Mouse (Mus musculus) MEL (cell line): ENCODE results near the gene Cspg5. TPM values are rescaled to one million over a fixed set of nuclear protein-coding genes. Genes with fewer than 3 reads are reported as not detected.

Experiments
- DNase-seq: peaks from one replicate; pipeline ENCODE4 v3.0.0; 2011; ENCODE audit warnings: low read depth, low spot score
- H3K27ac ChIP-seq: 2 replicates; pipeline ENCODE4 v1.5.1; 2012; ENCODE audit warnings: low read depth, mild to moderate bottlenecking, control low read depth, low read length, moderate library complexity; ENCODE audit not compliant: control insufficient read depth
- H3K27me3 ChIP-seq, 2 experiments: fragments of 150-350 bp in 1 of 2; sonication (generic) in 1 of 2; 2 replicates each; pipeline ENCODE4 v1.6.1; 2012; ENCODE audit warnings: low read length in 2 of 2, mild to moderate bottlenecking in 2 of 2, improper control_type of control experiment in 1 of 2, moderate library complexity in 1 of 2; ENCODE audit not compliant: insufficient read depth in 2 of 2, control insufficient read depth in 1 of 2
- H3K36me3 ChIP-seq, 2 experiments: 2 replicates each; pipeline ENCODE4 v1.6.1; 2012 to 2014; ENCODE audit warnings: low read length in 2 of 2, improper control_type of control experiment in 1 of 2, inconsistent platforms in 1 of 2, mild to moderate bottlenecking in 1 of 2; ENCODE audit not compliant: insufficient read depth in 2 of 2, control insufficient read depth in 1 of 2
- H3K4me1 ChIP-seq, 2 experiments: fragments of 150-350 bp in 1 of 2; sonication (generic) in 1 of 2; 2 replicates each; pipeline ENCODE4 v1.6.1; 2012; ENCODE audit warnings: low read length in 2 of 2, improper control_type of control experiment in 1 of 2, mild to moderate bottlenecking in 1 of 2; ENCODE audit not compliant: insufficient read depth in 2 of 2, control insufficient read depth in 1 of 2
- H3K4me3 ChIP-seq, 2 experiments: fragments of 150-350 bp in 1 of 2; sonication (generic) in 1 of 2; 2 replicates each; pipeline ENCODE4 v1.5.1; 2012; ENCODE audit warnings: low read depth in 2 of 2, low read length in 2 of 2, mild to moderate bottlenecking in 2 of 2, moderate library complexity in 2 of 2, control low read depth in 1 of 2, improper control_type of control experiment in 1 of 2; ENCODE audit not compliant: control insufficient read depth in 1 of 2, insufficient read depth in 1 of 2
- H3K79me2 ChIP-seq: 2 replicates; pipeline ENCODE4 v1.6.1; 2012; ENCODE audit warnings: mild to moderate bottlenecking, low read length, moderate library complexity; ENCODE audit not compliant: control insufficient read depth, poor library complexity, insufficient read depth
- H3K9ac ChIP-seq: 2 replicates; pipeline ENCODE4 v1.6.1; 2012; ENCODE audit warnings: low read depth, mild to moderate bottlenecking, control low read depth, low read length, moderate library complexity; ENCODE audit not compliant: control insufficient read depth, poor library complexity, severe bottlenecking
- H3K9me3 ChIP-seq: fragments of 150-350 bp; sonication (generic); replicated peaks from 2 replicates; pipeline ENCODE4 v1.6.1; 2012; ENCODE audit warnings: mild to moderate bottlenecking, low read length, improper control_type of control experiment, moderate library complexity; ENCODE audit not compliant: insufficient read depth
- CHD2 ChIP-seq: IDR thresholded peaks from 2 replicates; pipeline ENCODE4 v1.6.1; 2011; ENCODE audit warnings: low read length, improper control_type of control experiment
- CTCF ChIP-seq, 3 experiments: IDR thresholded peaks in 2 of 3; conservative IDR thresholded peaks in 1 of 3; 2 replicates each; pipeline ENCODE4 v1.5.1; 2011 to 2012; ENCODE audit warnings: low read length in 3 of 3, low read depth in 2 of 3, mild to moderate bottlenecking in 2 of 3, improper control_type of control experiment in 1 of 3, inconsistent platforms in 1 of 3, mixed read lengths in 1 of 3, moderate library complexity in 1 of 3; ENCODE audit not compliant: control insufficient read depth in 1 of 3, insufficient read depth in 1 of 3, poor library complexity in 1 of 3, severe bottlenecking in 1 of 3
- ETS1 ChIP-seq: IDR thresholded peaks from 2 replicates; pipeline ENCODE4 v1.6.1; 2012; ENCODE audit warnings: low read depth, mild to moderate bottlenecking, inconsistent platforms, low read length, improper control_type of control experiment, moderate library complexity
- GATA1 ChIP-seq: IDR thresholded peaks from 2 replicates; pipeline ENCODE4 v1.6.1; 2011; ENCODE audit warnings: low read depth, low read length, improper control_type of control experiment
- JUND ChIP-seq: IDR thresholded peaks from 2 replicates; pipeline ENCODE4 v1.6.1; 2011; ENCODE audit warnings: low read depth, mild to moderate bottlenecking, improper control_type of control experiment, low read length
- MAFK ChIP-seq: IDR thresholded peaks from 2 replicates; pipeline ENCODE4 v1.6.1; 2011; ENCODE audit warnings: low read depth, mild to moderate bottlenecking, low read length, improper control_type of control experiment, borderline replicate concordance
- MAZ ChIP-seq: IDR thresholded peaks from 2 replicates; pipeline ENCODE4 v1.6.1; 2012; ENCODE audit warnings: low read depth, mild to moderate bottlenecking, inconsistent platforms, low read length, improper control_type of control experiment
- MEF2A ChIP-seq: IDR thresholded peaks from 2 replicates; pipeline ENCODE4 v1.6.1; 2014; ENCODE audit warnings: low read depth, mild to moderate bottlenecking, inconsistent platforms, low read length, improper control_type of control experiment; ENCODE audit not compliant: poor library complexity, insufficient replicate concordance, severe bottlenecking; ENCODE audit errors: extremely low read depth
- MYB ChIP-seq: IDR thresholded peaks from 2 replicates; pipeline ENCODE4 v1.6.1; 2011; ENCODE audit warnings: mild to moderate bottlenecking, low read depth, low read length, improper control_type of control experiment
- MYC ChIP-seq: IDR thresholded peaks from 2 replicates; pipeline ENCODE4 v1.6.1; 2011; ENCODE audit warnings: low read depth, mild to moderate bottlenecking, low read length, improper control_type of control experiment, moderate library complexity
- NELFE ChIP-seq: IDR thresholded peaks from 2 replicates; pipeline ENCODE4 v1.6.1; 2011; ENCODE audit warnings: low read depth, low read length, improper control_type of control experiment
- POLR2A ChIP-seq, 2 experiments: IDR thresholded peaks; 2 replicates each; pipeline ENCODE4 v1.6.1; 2011 to 2012; ENCODE audit warnings: low read length in 2 of 2, mild to moderate bottlenecking in 2 of 2, control low read depth in 1 of 2, improper control_type of control experiment in 1 of 2, low read depth in 1 of 2, moderate library complexity in 1 of 2; ENCODE audit not compliant: control insufficient read depth in 1 of 2, insufficient read depth in 1 of 2, poor library complexity in 1 of 2
- POLR2AphosphoS2 ChIP-seq: IDR thresholded peaks from 2 replicates; pipeline ENCODE4 v1.6.1; 2011; ENCODE audit warnings: low read length, improper control_type of control experiment
- SIN3A ChIP-seq: IDR thresholded peaks from 2 replicates; pipeline ENCODE4 v1.6.1; 2012; ENCODE audit warnings: low read length, improper control_type of control experiment, inconsistent platforms
- SMC3 ChIP-seq: IDR thresholded peaks from 2 replicates; pipeline ENCODE4 v1.6.1; 2011; ENCODE audit warnings: low read depth, low read length, improper control_type of control experiment
- TCF12 ChIP-seq: IDR thresholded peaks from 2 replicates; pipeline ENCODE4 v1.6.1; 2014; ENCODE audit warnings: low read depth, mild to moderate bottlenecking, inconsistent platforms, low read length, improper control_type of control experiment, moderate library complexity
- USF1 ChIP-seq: IDR thresholded peaks from 2 replicates; pipeline ENCODE4 v1.6.1; 2014; ENCODE audit warnings: low read depth, mild to moderate bottlenecking, inconsistent platforms, low read length, improper control_type of control experiment, moderate library complexity
- USF2 ChIP-seq, 2 experiments: IDR thresholded peaks; 2 replicates each; pipeline ENCODE4 v1.6.1; 2011 to 2012; ENCODE audit warnings: improper control_type of control experiment in 2 of 2, low read length in 2 of 2, borderline replicate concordance in 1 of 2, inconsistent platforms in 1 of 2, low read depth in 1 of 2, mild to moderate bottlenecking in 1 of 2; ENCODE audit not compliant: insufficient read depth in 1 of 2
- ZC3H11A ChIP-seq: IDR thresholded peaks from 2 replicates; pipeline ENCODE4 v1.6.1; 2012; ENCODE audit warnings: low read depth, mild to moderate bottlenecking, inconsistent platforms, low read length, improper control_type of control experiment
- ZMIZ1 ChIP-seq: IDR thresholded peaks from 2 replicates; pipeline ENCODE4 v1.6.1; 2012; ENCODE audit warnings: low read depth, mild to moderate bottlenecking, inconsistent platforms, low read length, improper control_type of control experiment, moderate library complexity
- ZNF384 ChIP-seq: IDR thresholded peaks from 2 replicates; pipeline ENCODE4 v1.6.1; 2012; ENCODE audit warnings: low read depth, mild to moderate bottlenecking, inconsistent platforms, low read length, improper control_type of control experiment
- polyA plus RNA-seq, 2 experiments: library from polyadenylated mRNA; stranded (reverse) in 1 of 2; unstranded in 1 of 2; fragments of >175 nt in 1 of 2; fragments of >200 nt in 1 of 2; gene quantifications; 2 replicates each; pipeline versions ENCODE4 v1.2.1 to v1.2.4; 2012; ENCODE audit warnings: low replicate concordance in 2 of 2, low read depth in 1 of 2; ENCODE audit not compliant: insufficient read length in 2 of 2, insufficient read depth in 1 of 2, missing spikeins in 1 of 2
- total RNA-seq: library from RNA; depleted of rRNA; stranded (reverse); fragments of 300-350 nt; gene quantifications from 2 replicates; pipeline ENCODE4 v1.2.3, GENCODE M21; 2012

Gene Cspg5
- total and polyA plus RNA-seq, 3 experiments = 0.65 to 1.0 TPM; not detected in 1

DNA sequence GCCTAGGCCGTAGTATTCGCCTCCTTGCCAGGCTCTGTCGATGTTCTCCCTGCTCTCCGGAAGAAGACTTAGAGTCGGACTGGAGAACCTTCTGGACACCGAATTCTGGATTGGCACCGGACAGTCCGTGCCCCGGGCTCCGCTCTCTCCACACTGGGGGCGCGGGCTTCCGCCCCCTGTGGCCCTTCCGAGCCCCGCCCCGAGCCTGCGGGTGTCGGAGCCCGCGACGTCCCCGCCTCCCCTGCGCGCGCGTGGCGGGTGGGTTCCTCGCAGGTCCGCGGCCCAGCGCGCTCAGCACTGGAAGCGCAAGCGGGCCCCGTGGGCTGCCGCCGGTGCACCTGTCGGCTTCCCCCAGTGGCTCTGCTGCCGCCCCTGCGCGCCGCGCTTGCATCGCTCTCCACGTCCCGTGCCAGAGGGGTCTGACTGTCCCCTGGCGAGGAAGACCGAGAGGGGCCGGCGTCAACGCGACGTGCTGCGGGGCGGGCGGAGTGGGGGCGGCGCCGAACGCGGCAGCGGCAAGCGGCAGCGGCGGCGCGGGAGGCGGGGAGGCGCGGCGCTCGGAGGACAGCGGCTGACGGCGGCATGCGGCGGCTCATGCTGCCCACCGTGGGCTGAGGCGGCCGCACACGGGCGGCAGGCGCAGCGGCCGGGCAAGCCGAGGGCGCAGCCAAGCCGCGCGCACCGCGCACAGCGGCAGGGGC is 1.5 kb downstream of the Cspg5 start:
- Histone ChIP-seq H3K27ac (no peak overlapping the region), H3K9me3 (no peaks in the 10 kb centered on the region), H3K79me2 (no peaks in the 10 kb centered on the region), H3K27me3 (no peaks in the 10 kb centered on the region), H3K4me3 (peak overlapping the region in 1 of 2 experiments; percentile 34; a peak in 2 of 4 replicates), H3K9ac (no peak overlapping the region), H3K4me1 (no peaks in the 10 kb centered on the region), H3K36me3 (no peaks in the 10 kb centered on the region)
- TF ChIP-seq MAFK = no peak
- no peak for TF ChIP-seq SIN3A
- TF ChIP-seq MAZ = no peak
- no peak for TF ChIP-seq NELFE
- no peak for TF ChIP-seq POLR2AphosphoS2
- TF ChIP-seq GATA1 = no peak
- TF ChIP-seq ZNF384 = no peak
- TF ChIP-seq USF1 = no peak
- no peak for TF ChIP-seq USF2 (IDR thresholded peaks at IDR 0.05; ENCODE audit: borderline replicate concordance in 1 of 2, insufficient read depth in 1 of 2, low read depth in 1 of 2, low read length in 2 of 2)
- TF ChIP-seq POLR2A (IDR thresholded peaks at IDR 0.05; ENCODE audit: control insufficient read depth in 1 of 2, insufficient read depth in 1 of 2, low read depth in 1 of 2, low read length in 2 of 2, poor library complexity in 1 of 2) = no peak
- TF ChIP-seq ETS1 = no peak
- TF ChIP-seq MYC = no peak
- TF ChIP-seq MEF2A = no peak
- no peak for DNase-seq

DNA sequence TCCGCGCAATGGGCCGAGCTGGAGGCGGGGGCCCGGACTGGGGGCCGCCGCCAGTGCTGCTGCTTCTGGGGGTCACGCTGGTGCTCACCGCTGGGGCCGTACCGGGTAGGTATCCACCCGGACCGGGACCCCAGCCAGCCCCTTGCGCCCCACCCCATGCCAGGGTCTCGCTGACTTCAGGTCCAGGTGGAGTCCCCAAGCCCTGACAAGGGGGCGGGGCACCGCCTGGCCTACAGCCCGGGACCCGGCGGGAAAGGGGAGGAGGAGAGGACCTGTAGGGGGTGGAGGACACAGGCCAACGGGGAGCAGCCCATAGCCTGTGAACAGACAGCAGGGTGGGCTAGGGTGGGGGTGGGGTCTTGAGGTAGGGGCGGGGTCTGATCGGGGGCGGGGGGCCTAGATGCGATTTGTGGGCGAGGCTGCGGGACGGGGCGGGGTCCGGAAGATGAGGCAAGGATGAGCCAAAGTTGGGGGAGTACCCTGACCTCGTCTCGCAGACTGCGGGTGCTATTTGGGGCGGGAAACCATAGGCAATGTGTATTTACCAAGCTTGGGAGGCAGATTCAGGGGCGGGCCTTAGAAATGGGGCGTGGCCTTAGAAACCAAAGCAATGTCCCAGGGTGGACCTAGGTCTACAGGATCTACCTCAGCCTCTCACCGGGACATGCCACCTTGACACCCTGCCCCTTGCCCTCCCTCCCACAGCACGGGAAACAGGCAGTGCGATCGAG is 2.2 kb downstream of the Cspg5 start:
- peak; percentile 52 for DNase-seq
- Histone ChIP-seq H3K4me3 (peak overlapping the region; percentile 28 to 34; a peak in 3 of 4 replicates), H3K27me3 (no peaks in the 10 kb centered on the region), H3K27ac (no peak overlapping the region), H3K9ac (no peak overlapping the region), H3K36me3 (no peaks in the 10 kb centered on the region), H3K9me3 (no peaks in the 10 kb centered on the region), H3K4me1 (no peaks in the 10 kb centered on the region), H3K79me2 (no peaks in the 10 kb centered on the region)
- TF ChIP-seq POLR2A (IDR thresholded peaks at IDR 0.05; ENCODE audit: control insufficient read depth in 1 of 2, insufficient read depth in 1 of 2, low read depth in 1 of 2, low read length in 2 of 2, poor library complexity in 1 of 2) (no peak), TCF12 (no peak), CHD2 (no peak), MYC (no peak), ZNF384 (no peak), GATA1 (no peak), JUND (no peak), ZC3H11A (no peak), CTCF (IDR thresholded peaks at IDR 0.05 in 2 of 3, conservative IDR thresholded peaks at IDR 0.05 in 1 of 3; ENCODE audit: control insufficient read depth in 1 of 3, insufficient read depth in 1 of 3, low read depth in 2 of 3, low read length in 3 of 3, poor library complexity in 1 of 3, severe bottlenecking in 1 of 3) (no peak), SMC3 (no peak), MYB (no peak), SIN3A (no peak), MEF2A (no peak), ZMIZ1 (no peak)
